ENCODE assay signal across 31 mouse cellular contexts in genomic region chr8:104342426-104342825, GRCm38 (mm10). TPM values are rescaled to one million over a fixed set of nuclear protein-coding genes. Genes with fewer than 3 reads are reported as not detected.
A peak's percentile ranks its signal among the peaks of the same experiment; 100 is the strongest.
DNase-seq lines count a peak whose midpoint lies in the region; ATAC-seq lines count a peak whose summit lies in the region.
"Had no signal": no experiment of that assay in that cellular context is flagged by ENCODE, and none has a peak within 500 bp of the region (broad histone marks: within the 10 kb centered on the region; RNA-seq: fewer than 3 reads in every experiment).

No protein-coding gene starts in this region.

- no peaks in the 10 kb centered on the region for H3K9me3 ChIP-seq in heart, embryonic 10.5 days
- no peaks in the 10 kb centered on the region for H3K9me3 ChIP-seq in intestine, embryonic 14.5 days (ENCODE audit: control insufficient read depth, low read length)
- H3K9me3 ChIP-seq in intestine, embryonic 16.5 days (ENCODE audit: control insufficient read depth, low read length) = no peaks in the 10 kb centered on the region
- no peaks in the 10 kb centered on the region for H3K9me3 ChIP-seq in lung, embryonic 16.5 days (ENCODE audit: control insufficient read depth, low read length)
- H3K9me3 ChIP-seq: forebrain, embryonic 10.5 days; midbrain, embryonic 10.5 days had no signal

- H3K4me2 ChIP-seq in intestine, embryonic 14.5 days (ENCODE audit: low read length) = 0 out of 2 replicates have a peak overlapping the region, but pooled peaks have one; percentile 0
- no peak overlapping the region for H3K4me2 ChIP-seq in intestine, embryonic 16.5 days (ENCODE audit: low read depth, low read length)
- 0 out of 2 replicates have a peak overlapping the region, but pooled peaks have one; percentile 13 for H3K4me2 ChIP-seq in lung, embryonic 16.5 days (ENCODE audit: low read depth, low read length)

- WGBS in heart, embryonic 10.5 days = 51% methylated on average over 5 of the region's 5 CpGs
- 71% methylated on average over 5 of the region's 5 CpGs for WGBS in intestine, embryonic 14.5 days
- WGBS in intestine, embryonic 16.5 days = 71% methylated on average over 5 of the region's 5 CpGs
- 51% methylated on average over 5 of the region's 5 CpGs for WGBS in lung, embryonic 16.5 days

- no peak for ATAC-seq in intestine, embryonic 14.5 days (replicated peaks; ENCODE audit: low FRiP score, low TSS enrichment, low read depth)
- no peak for ATAC-seq in intestine, embryonic 16.5 days
- no peak for ATAC-seq in lung, embryonic 16.5 days (ENCODE audit: low read depth)
- ATAC-seq: forebrain, postnatal 0 days; hindbrain, postnatal 0 days; liver, postnatal 0 days; midbrain, embryonic 16.5 days had no signal

- no peaks in the 10 kb centered on the region for H3K27me3 ChIP-seq in heart, embryonic 10.5 days (ENCODE audit: insufficient read depth, poor library complexity, severe bottlenecking)
- H3K27me3 ChIP-seq in intestine, embryonic 14.5 days (replicated peaks; ENCODE audit: control insufficient read depth, insufficient read depth, low read length) = no peaks in the 10 kb centered on the region
- H3K27me3 ChIP-seq in intestine, embryonic 16.5 days (replicated peaks; ENCODE audit: control insufficient read depth, insufficient read depth, low read length) = no peaks in the 10 kb centered on the region
- no peaks in the 10 kb centered on the region for H3K27me3 ChIP-seq in lung, embryonic 16.5 days (ENCODE audit: control insufficient read depth, insufficient read depth, low read depth, low read length)

- DNase-seq in heart, embryonic 10.5 days (ENCODE audit: low spot score) = peak; percentile 58
- DNase-seq in heart, postnatal 10 days = no peak
- no peak for DNase-seq in intestine, embryonic 14.5 days (ENCODE audit: low spot score)
- DNase-seq in lung, postnatal 25 days (ENCODE audit: low spot score) = no peak
- peak; percentile 10 for DNase-seq in naive thymus-derived CD4-positive, alpha-beta T cell, adult 2 months (ENCODE audit: low read depth)
- DNase-seq in embryo, embryonic 9.5 days (ENCODE audit: extremely low spot score) = no peak
- DNase-seq: adrenal gland, postnatal 14 days; cerebellum, adult 9-10 months; forebrain, postnatal 0 days; gastrocnemius, postnatal 36 days; kidney, adult 18-20 months; kidney, postnatal 10 days; left cerebral cortex, postnatal 4 days; liver, postnatal 0 days; right cerebral cortex, postnatal 4 days; thymus, postnatal 14 days had no signal

- H3K9ac ChIP-seq in intestine, embryonic 14.5 days (ENCODE audit: low read length) = no peak overlapping the region
- no peak overlapping the region for H3K9ac ChIP-seq in intestine, embryonic 16.5 days (ENCODE audit: low read depth, low read length)
- no peak overlapping the region for H3K9ac ChIP-seq in lung, embryonic 16.5 days (ENCODE audit: low read length)
- H3K9ac ChIP-seq: forebrain, postnatal 0 days; liver, postnatal 0 days had no signal

- intact Hi-C loops in heart, postnatal 10 days (cut with DNase I) = loop anchor here (5.0 kb wide), 4 partner anchors 170 to 240 kb away; partner anchors contain the start of genes Car7, Cdh5 and Nae1

- H3K36me3 ChIP-seq in heart, embryonic 10.5 days = peaks cover 29% of the 10 kb centered on the region
- peaks cover 44% of the 10 kb centered on the region for H3K36me3 ChIP-seq in intestine, embryonic 14.5 days (ENCODE audit: control insufficient read depth, insufficient read depth, low read length)
- H3K36me3 ChIP-seq in intestine, embryonic 16.5 days (ENCODE audit: control insufficient read depth, insufficient read depth, low read length) = no peaks in the 10 kb centered on the region; the same call in 1 of the 2 replicates
- peaks cover 2% of the 10 kb centered on the region; the same call in 1 of the 2 replicates for H3K36me3 ChIP-seq in lung, embryonic 16.5 days (ENCODE audit: control insufficient read depth, insufficient read depth, low read length)

- H3K27ac ChIP-seq in heart, embryonic 10.5 days = no peak overlapping the region
- H3K27ac ChIP-seq in intestine, embryonic 14.5 days (ENCODE audit: low read depth) = no peak overlapping the region
- no peak overlapping the region for H3K27ac ChIP-seq in intestine, embryonic 16.5 days (ENCODE audit: low read length)
- no peak overlapping the region for H3K27ac ChIP-seq in lung, embryonic 16.5 days (ENCODE audit: low read length)

- H3K4me1 ChIP-seq in heart, embryonic 10.5 days = peaks cover 43% of the 10 kb centered on the region
- peaks cover 19% of the 10 kb centered on the region for H3K4me1 ChIP-seq in intestine, embryonic 14.5 days (replicated peaks; ENCODE audit: control insufficient read depth, insufficient read depth, low read length)
- peaks cover 13% of the 10 kb centered on the region for H3K4me1 ChIP-seq in intestine, embryonic 16.5 days (ENCODE audit: control insufficient read depth, insufficient read depth, low read length)
- H3K4me1 ChIP-seq in lung, embryonic 16.5 days (replicated peaks; ENCODE audit: control insufficient read depth, insufficient read depth, low read length) = peaks cover 17% of the 10 kb centered on the region

- no peak overlapping the region for H3K4me3 ChIP-seq in heart, embryonic 10.5 days
- no peak overlapping the region for H3K4me3 ChIP-seq in intestine, embryonic 14.5 days (ENCODE audit: low read depth, low read length)
- H3K4me3 ChIP-seq in intestine, embryonic 16.5 days (ENCODE audit: low read length) = no peak overlapping the region
- H3K4me3 ChIP-seq in lung, embryonic 16.5 days (ENCODE audit: low read length) = no peak overlapping the region

RNA-seq across cellular contexts. Expression of gene Cmtm3, which starts 3.2 kb away (rescaled TPM):
- 86.9 and 103 TPM in 2 replicates for polyA plus RNA-seq in heart, embryonic 10.5 days (2016; fragmentation: Nextera tagmentation; extraction: Ambion mirVana)
- total RNA-seq in heart, postnatal 10 days (2021) = 10 to 100 TPM; 45.9 to 52.0 TPM
- polyA plus RNA-seq in intestine, embryonic 14.5 days (2014; fragmentation: Nextera tagmentation; extraction: Ambion mirVana) = 155 and 171 TPM in 2 replicates
- polyA plus RNA-seq in intestine, embryonic 16.5 days (2015; fragmentation: Nextera tagmentation; extraction: Ambion mirVana) = 98.2 and 105 TPM in 2 replicates
- 133 and 142 TPM in 2 replicates for polyA plus RNA-seq in lung, embryonic 16.5 days (2015; fragmentation: Nextera tagmentation; extraction: Ambion mirVana)

RNA-seq across cellular contexts. Expression of gene Cmtm2b, which starts 20.4 kb away (rescaled TPM):
- polyA plus RNA-seq in heart, embryonic 10.5 days (2016; fragmentation: Nextera tagmentation; extraction: Ambion mirVana) = not detected in 2 replicates
- total RNA-seq in heart, postnatal 10 days (2021) = not detected
- not detected in 2 replicates for polyA plus RNA-seq in intestine, embryonic 14.5 days (2014; fragmentation: Nextera tagmentation; extraction: Ambion mirVana)
- not detected in 2 replicates for polyA plus RNA-seq in intestine, embryonic 16.5 days (2015; fragmentation: Nextera tagmentation; extraction: Ambion mirVana)
- polyA plus RNA-seq in lung, embryonic 16.5 days (2015; fragmentation: Nextera tagmentation; extraction: Ambion mirVana) = not detected in 2 replicates
- total RNA-seq: adrenal gland, postnatal 14 days; forebrain, postnatal 0 days; gastrocnemius, postnatal 36 days; hematopoietic stem cell, adult 5-6 weeks; hindbrain, postnatal 0 days; layer of hippocampus, adult 18-20 months; layer of hippocampus, postnatal 14 days; left cerebral cortex, adult 8-10 months; left cerebral cortex, postnatal 4 days; liver, adult 2 months had no signal
- polyA plus RNA-seq: brain, embryonic 14.5 days; forebrain, embryonic 10.5 days; forebrain, postnatal 0 days; hindbrain, postnatal 0 days; liver, adult 2 months; liver, postnatal 0 days; midbrain, embryonic 10.5 days; midbrain, embryonic 16.5 days; myocyte; neural tube, embryonic 14.5 days; stomach, embryonic 14.5 days had no signal

RNA-seq across cellular contexts. Expression of gene Gm11020, which starts 21.1 kb away (rescaled TPM):
- not detected in 2 replicates for polyA plus RNA-seq in heart, embryonic 10.5 days (2016; fragmentation: Nextera tagmentation; extraction: Ambion mirVana)
- total RNA-seq in heart, postnatal 10 days (2021) = not detected
- polyA plus RNA-seq in intestine, embryonic 14.5 days (2014; fragmentation: Nextera tagmentation; extraction: Ambion mirVana) = not detected in 2 replicates
- polyA plus RNA-seq in intestine, embryonic 16.5 days (2015; fragmentation: Nextera tagmentation; extraction: Ambion mirVana) = not detected in 2 replicates
- not detected in 2 replicates for polyA plus RNA-seq in lung, embryonic 16.5 days (2015; fragmentation: Nextera tagmentation; extraction: Ambion mirVana)
- total RNA-seq: adrenal gland, postnatal 14 days; forebrain, postnatal 0 days; gastrocnemius, postnatal 36 days; hematopoietic stem cell, adult 5-6 weeks; hindbrain, postnatal 0 days; layer of hippocampus, adult 18-20 months; layer of hippocampus, postnatal 14 days; left cerebral cortex, adult 8-10 months; left cerebral cortex, postnatal 4 days; liver, adult 2 months had no signal
- polyA plus RNA-seq: brain, embryonic 14.5 days; forebrain, embryonic 10.5 days; forebrain, postnatal 0 days; hindbrain, postnatal 0 days; liver, adult 2 months; liver, postnatal 0 days; midbrain, embryonic 10.5 days; midbrain, embryonic 16.5 days; myocyte; neural tube, embryonic 14.5 days; stomach, embryonic 14.5 days had no signal

RNA-seq across cellular contexts. Expression of gene Cmtm1, which starts 32.5 kb away (rescaled TPM):
- not detected in 2 replicates for polyA plus RNA-seq in heart, embryonic 10.5 days (2016; fragmentation: Nextera tagmentation; extraction: Ambion mirVana)
- total RNA-seq in heart, postnatal 10 days (2021) = not detected
- polyA plus RNA-seq in intestine, embryonic 14.5 days (2014; fragmentation: Nextera tagmentation; extraction: Ambion mirVana) = not detected in 2 replicates
- polyA plus RNA-seq in intestine, embryonic 16.5 days (2015; fragmentation: Nextera tagmentation; extraction: Ambion mirVana) = not detected in 2 replicates
- not detected in 2 replicates for polyA plus RNA-seq in lung, embryonic 16.5 days (2015; fragmentation: Nextera tagmentation; extraction: Ambion mirVana)
- total RNA-seq: adrenal gland, postnatal 14 days; forebrain, postnatal 0 days; gastrocnemius, postnatal 36 days; hematopoietic stem cell, adult 5-6 weeks; hindbrain, postnatal 0 days; layer of hippocampus, adult 18-20 months; layer of hippocampus, postnatal 14 days; left cerebral cortex, adult 8-10 months; left cerebral cortex, postnatal 4 days; liver, adult 2 months had no signal
- polyA plus RNA-seq: forebrain, embryonic 10.5 days; forebrain, postnatal 0 days; hindbrain, postnatal 0 days; liver, adult 2 months; liver, postnatal 0 days; midbrain, embryonic 10.5 days; midbrain, embryonic 16.5 days; myocyte; neural tube, embryonic 14.5 days; stomach, embryonic 14.5 days had no signal

RNA-seq across cellular contexts. Expression of gene Gm45711, which starts 32.5 kb away (rescaled TPM):
- polyA plus RNA-seq in heart, embryonic 10.5 days (2016; fragmentation: Nextera tagmentation; extraction: Ambion mirVana) = not detected in 2 replicates
- not detected for total RNA-seq in heart, postnatal 10 days (2021)
- polyA plus RNA-seq in intestine, embryonic 14.5 days (2014; fragmentation: Nextera tagmentation; extraction: Ambion mirVana) = not detected in 2 replicates
- polyA plus RNA-seq in intestine, embryonic 16.5 days (2015; fragmentation: Nextera tagmentation; extraction: Ambion mirVana) = not detected in 2 replicates
- polyA plus RNA-seq in lung, embryonic 16.5 days (2015; fragmentation: Nextera tagmentation; extraction: Ambion mirVana) = not detected in 2 replicates
- total RNA-seq: adrenal gland, postnatal 14 days; forebrain, postnatal 0 days; gastrocnemius, postnatal 36 days; hematopoietic stem cell, adult 5-6 weeks; hindbrain, postnatal 0 days; layer of hippocampus, adult 18-20 months; layer of hippocampus, postnatal 14 days; left cerebral cortex, adult 8-10 months; left cerebral cortex, postnatal 4 days; liver, adult 2 months had no signal
- polyA plus RNA-seq: brain, embryonic 14.5 days; forebrain, embryonic 10.5 days; forebrain, postnatal 0 days; hindbrain, postnatal 0 days; liver, adult 2 months; liver, postnatal 0 days; midbrain, embryonic 10.5 days; midbrain, embryonic 16.5 days; myocyte; neural tube, embryonic 14.5 days; stomach, embryonic 14.5 days had no signal

Comparison
In these comparisons a context has a peak if more than half of its experiments do, and no peak if none do; other contexts are left out.
1. DNase-seq: peak in heart, embryonic 10.5 days (single experiment) and naive thymus-derived CD4-positive, alpha-beta T cell, adult 2 months (single experiment); none in heart, postnatal 10 days (0 of 2), intestine, embryonic 14.5 days (single experiment), lung, postnatal 25 days (single experiment) and embryo, embryonic 9.5 days (single experiment).